Mouse (Mus musculus): ENCODE data around the gene Rapgef1.
"Not testable (repeated sequence)": the region's sequence is repeated elsewhere in the genome, so short reads cannot be mapped to it uniquely, and the experiment has no call there.

The Rapgef1 gene

GRCm38 (mm10) chr2:29622126-29623005 lies 2.8 kb downstream of the Rapgef1 start:
- DNase-seq (ENCODE audit: low read depth in 2 of 2, low spot score in 2 of 2): peak in 1 of 2 experiments; percentile 26

- DNase-seq (ENCODE audit: low read depth in 2 of 2, low spot score in 2 of 2): no peak
Observed at GRCm38 (mm10) chr2:29623247-29624090, 3.9 kb downstream of the Rapgef1 start.

- no peak for DNase-seq (ENCODE audit: low read depth in 2 of 2, low spot score in 2 of 2)
Observed at GRCm38 (mm10) chr2:29624091-29624608, 4.6 kb downstream of the Rapgef1 start.

- DNase-seq (ENCODE audit: low read depth in 2 of 2, low spot score in 2 of 2): no peak
Observed at GRCm38 (mm10) chr2:29624739-29625138, 5.2 kb downstream of the Rapgef1 start.

- no peak for DNase-seq (ENCODE audit: low read depth in 2 of 2, low spot score in 2 of 2)
Observed at GRCm38 (mm10) chr2:29625573-29626200, 6.2 kb downstream of the Rapgef1 start.

GRCm38 (mm10) chr2:29627337-29627736 lies 7.8 kb downstream of the Rapgef1 start:
- no peak for DNase-seq (ENCODE audit: low read depth in 2 of 2, low spot score in 2 of 2)

- DNase-seq (ENCODE audit: low read depth in 2 of 2, low spot score in 2 of 2): no peak
Observed at GRCm38 (mm10) chr2:29628186-29628585, 8.7 kb downstream of the Rapgef1 start.

- DNase-seq (ENCODE audit: low read depth in 2 of 2, low spot score in 2 of 2): no peak
Observed at GRCm38 (mm10) chr2:29628763-29629181, 9.3 kb downstream of the Rapgef1 start.

GRCm38 (mm10) chr2:29629311-29629710 lies 9.8 kb downstream of the Rapgef1 start:
- DNase-seq (ENCODE audit: low read depth in 2 of 2, low spot score in 2 of 2): no peak

- no peak for DNase-seq (ENCODE audit: low read depth in 2 of 2, low spot score in 2 of 2)
Observed at GRCm38 (mm10) chr2:29630141-29630771, 10.7 kb downstream of the Rapgef1 start.

- DNase-seq (ENCODE audit: low read depth in 2 of 2, low spot score in 2 of 2): no peak
Observed at GRCm38 (mm10) chr2:29631020-29631419, 11.5 kb downstream of the Rapgef1 start.

- not testable (repeated sequence) for DNase-seq (ENCODE audit: low read depth in 2 of 2, low spot score in 2 of 2)
Observed at GRCm38 (mm10) chr2:29631564-29632167, 12.1 kb downstream of the Rapgef1 start.

- DNase-seq (ENCODE audit: low read depth in 2 of 2, low spot score in 2 of 2): peak in 1 of 2 experiments; percentile 48
Observed at GRCm38 (mm10) chr2:29632168-29632662, 12.7 kb downstream of the Rapgef1 start.

GRCm38 (mm10) chr2:29633101-29633554 lies 13.6 kb downstream of the Rapgef1 start:
- no peak for DNase-seq (ENCODE audit: low read depth in 2 of 2, low spot score in 2 of 2)

- no peak for DNase-seq (ENCODE audit: low read depth in 2 of 2, low spot score in 2 of 2)
Observed at GRCm38 (mm10) chr2:29633782-29634181, 14.3 kb downstream of the Rapgef1 start.

- DNase-seq (ENCODE audit: low read depth in 2 of 2, low spot score in 2 of 2): no peak
Observed at GRCm38 (mm10) chr2:29634541-29634940, 15.0 kb downstream of the Rapgef1 start.

GRCm38 (mm10) chr2:29635966-29636507 lies 16.5 kb downstream of the Rapgef1 start:
- DNase-seq (ENCODE audit: low read depth in 2 of 2, low spot score in 2 of 2): no peak

- DNase-seq (ENCODE audit: low read depth in 2 of 2, low spot score in 2 of 2): no peak
Observed at GRCm38 (mm10) chr2:29637528-29637927, 18.0 kb downstream of the Rapgef1 start.

GRCm38 (mm10) chr2:29639377-29639776 lies 19.9 kb downstream of the Rapgef1 start:
- DNase-seq (ENCODE audit: low read depth in 2 of 2, low spot score in 2 of 2): no peak
